Mouse (Mus musculus) testis, adult 2 months (tissue): ENCODE measurements at regions not wholly inside any gene's neighbourhood (a gene's known extent, or its start where the extent isn't known, plus 50 kb on each side); places are given as distances from the start of the nearest gene placed in this dataset.

ENCODE experiments used
- H3K27ac ChIP-seq: fragments of 200-500 bp; 2 replicates; pipeline ENCODE4 v1.5.1; 2012; ENCODE audit warnings: low read depth, low read length; ENCODE audit not compliant: control insufficient read depth, insufficient read depth
- H3K27me3 ChIP-seq: fragments of 200-500 bp; 2 replicates; pipeline ENCODE4 v1.6.1; 2012; ENCODE audit warnings: mild to moderate bottlenecking, low read length, moderate library complexity; ENCODE audit not compliant: control insufficient read depth, insufficient read depth
- H3K36me3 ChIP-seq: fragments of 200-500 bp; 2 replicates; pipeline ENCODE4 v1.6.1; 2012; ENCODE audit warnings: mild to moderate bottlenecking, low read length; ENCODE audit not compliant: control insufficient read depth, insufficient read depth
- H3K4me1 ChIP-seq: fragments of 200-500 bp; 2 replicates; pipeline ENCODE4 v1.6.1; 2012; ENCODE audit warnings: low read length; ENCODE audit not compliant: control insufficient read depth, insufficient read depth
- H3K4me3 ChIP-seq: fragments of 200-500 bp; 2 replicates; pipeline ENCODE4 v1.5.1; 2012; ENCODE audit warnings: low read depth, mild to moderate bottlenecking, low read length, moderate library complexity, mixed read lengths; ENCODE audit not compliant: control insufficient read depth
- CTCF ChIP-seq: fragments of 200-500 bp; IDR thresholded peaks from 2 replicates; pipeline ENCODE4 v1.5.1; 2012; ENCODE audit warnings: low read depth, mild to moderate bottlenecking, inconsistent platforms, low read length, moderate library complexity; ENCODE audit not compliant: control insufficient read depth, insufficient read depth, insufficient replicate concordance
- POLR2A ChIP-seq: fragments of 200-500 bp; IDR thresholded peaks from 2 replicates; pipeline ENCODE4 v1.6.1; 2012; ENCODE audit warnings: low read depth, mild to moderate bottlenecking, inconsistent platforms, low read length, moderate library complexity; ENCODE audit not compliant: control insufficient read depth

GRCm38 (mm10) chr1:88945868-88946267 is 124.3 kb upstream of the Sh3bp4 start:
- Histone ChIP-seq H3K4me3 (no peak overlapping the region), H3K4me1 (no peaks in the 10 kb centered on the region), H3K27ac (no peak overlapping the region), H3K36me3 (no peaks in the 10 kb centered on the region), H3K27me3 (no peaks in the 10 kb centered on the region)
- no peak for TF ChIP-seq POLR2A
- no peak for TF ChIP-seq CTCF

GRCm38 (mm10) chr1:88946374-88946773 is 123.8 kb upstream of the Sh3bp4 start:
- Histone ChIP-seq H3K4me3 (no peak overlapping the region), H3K36me3 (no peaks in the 10 kb centered on the region), H3K27ac (no peak overlapping the region), H3K4me1 (no peaks in the 10 kb centered on the region), H3K27me3 (no peaks in the 10 kb centered on the region)
- TF ChIP-seq CTCF (no peak), POLR2A (no peak)

GRCm38 (mm10) chr1:88949911-88950310 is 120.3 kb upstream of the Sh3bp4 start:
- no peak overlapping the region for H3K4me3 ChIP-seq
- no peak for TF ChIP-seq CTCF
- TF ChIP-seq POLR2A = no peak
- no peak overlapping the region for H3K27ac ChIP-seq
- H3K4me1 ChIP-seq = no peaks in the 10 kb centered on the region
- no peaks in the 10 kb centered on the region for H3K36me3 ChIP-seq
- H3K27me3 ChIP-seq = no peaks in the 10 kb centered on the region

- no peak overlapping the region for H3K27ac ChIP-seq
- H3K27me3 ChIP-seq = no peaks in the 10 kb centered on the region
- TF ChIP-seq CTCF (no peak), POLR2A (no peak)
- H3K36me3 ChIP-seq = no peaks in the 10 kb centered on the region
- H3K4me1 ChIP-seq = no peaks in the 10 kb centered on the region
- no peak overlapping the region for H3K4me3 ChIP-seq
Measured at GRCm38 (mm10) chr1:88953516-88953915, 116.7 kb upstream of the Sh3bp4 start.

- Histone ChIP-seq H3K4me1 (no peaks in the 10 kb centered on the region), H3K27ac (no peak overlapping the region), H3K4me3 (no peak overlapping the region), H3K27me3 (no peaks in the 10 kb centered on the region), H3K36me3 (no peaks in the 10 kb centered on the region)
- TF ChIP-seq CTCF (no peak), POLR2A (no peak)
Measured at GRCm38 (mm10) chr1:88954784-88955183, 115.4 kb upstream of the Sh3bp4 start.

- H3K36me3 ChIP-seq = no peaks in the 10 kb centered on the region
- H3K4me3 ChIP-seq = no peak overlapping the region
- no peak overlapping the region for H3K27ac ChIP-seq
- H3K27me3 ChIP-seq = no peaks in the 10 kb centered on the region
- TF ChIP-seq CTCF (no peak), POLR2A (no peak)
- H3K4me1 ChIP-seq = no peaks in the 10 kb centered on the region
Measured at GRCm38 (mm10) chr1:88957061-88957460, 113.2 kb upstream of the Sh3bp4 start.

- H3K36me3 ChIP-seq = no peaks in the 10 kb centered on the region
- 0 out of 2 replicates have a peak, but pooled peaks cover 2% of the 10 kb centered on the region for H3K4me1 ChIP-seq
- TF ChIP-seq POLR2A (no peak), CTCF (no peak)
- no peak overlapping the region for H3K27ac ChIP-seq
- H3K4me3 ChIP-seq = no peak overlapping the region
- no peaks in the 10 kb centered on the region for H3K27me3 ChIP-seq
Measured at GRCm38 (mm10) chr1:88959715-88960114, 110.5 kb upstream of the Sh3bp4 start.

GRCm38 (mm10) chr1:88960142-88960541 is 110.1 kb upstream of the Sh3bp4 start:
- Histone ChIP-seq H3K4me1 (0 out of 2 replicates have a peak, but pooled peaks cover 2% of the 10 kb centered on the region), H3K4me3 (no peak overlapping the region), H3K27ac (no peak overlapping the region), H3K36me3 (no peaks in the 10 kb centered on the region), H3K27me3 (no peaks in the 10 kb centered on the region)
- TF ChIP-seq POLR2A = no peak
- no peak for TF ChIP-seq CTCF
